Mouse (Mus musculus) hindbrain, embryonic 11.5 days (tissue): Measurements from ENCODE around the gene Selenbp2. TPM values are rescaled to one million over a fixed set of nuclear protein-coding genes. Genes with fewer than 3 reads are reported as not detected.
"Not testable (repeated sequence)": the region's sequence is repeated elsewhere in the genome, so short reads cannot be mapped to it uniquely, and the experiment has no call there.

Source experiments
- ATAC-seq: fragments of 200-750 bp; cut with Nextera tagmentation; 2 replicates; pipeline ENCODE4 v1.8.0; 2017; ENCODE audit warnings: mild to moderate bottlenecking, moderate TSS enrichment, moderate library complexity; ENCODE audit not compliant: low FRiP score
- DNase-seq: peaks from one replicate; pipeline ENCODE4 v3.0.0-alpha.2; 2015; ENCODE audit warnings: low spot score
- H3K27ac ChIP-seq: fragments of 300-500 bp; sonication (generic); 2 replicates; pipeline ENCODE4 v1.5.1; 2014; ENCODE audit warnings: mild to moderate bottlenecking, low read depth, low read length
- H3K27me3 ChIP-seq: fragments of 300-500 bp; sonication (generic); 2 replicates; pipeline ENCODE4 v1.6.1; 2014; ENCODE audit warnings: mild to moderate bottlenecking, low read length, moderate library complexity, mixed read lengths; ENCODE audit not compliant: control insufficient read depth, insufficient read depth
- H3K36me3 ChIP-seq: fragments of 300-500 bp; sonication (generic); 2 replicates; pipeline ENCODE4 v1.6.1; 2014; ENCODE audit warnings: mild to moderate bottlenecking, low read length, moderate library complexity, mixed read lengths; ENCODE audit not compliant: control insufficient read depth, insufficient read depth
- H3K4me1 ChIP-seq: fragments of 300-500 bp; sonication (generic); replicated peaks from 2 replicates; pipeline ENCODE4 v1.6.1; 2014; ENCODE audit warnings: low read length, mixed read lengths; ENCODE audit not compliant: control insufficient read depth, insufficient read depth
- H3K4me2 ChIP-seq: fragments of 300-500 bp; sonication (generic); replicated peaks from 2 replicates; pipeline ENCODE4 v1.6.1; 2014; ENCODE audit warnings: mild to moderate bottlenecking, low read depth, low read length
- H3K4me3 ChIP-seq: fragments of 300-500 bp; sonication (generic); 2 replicates; pipeline ENCODE4 v1.5.1; 2014; ENCODE audit warnings: low read depth, low read length
- H3K9ac ChIP-seq: fragments of 300-500 bp; sonication (generic); 2 replicates; pipeline ENCODE4 v1.6.1; 2014; ENCODE audit warnings: low read depth, low read length
- H3K9me3 ChIP-seq: fragments of 300-500 bp; sonication (generic); 2 replicates; pipeline ENCODE4 v1.6.1; 2016; ENCODE audit warnings: low read length; ENCODE audit not compliant: control insufficient read depth
- WGBS: fragments of 180-500 bp; shearing (Covaris S2); extraction: QIAGEN DNeasy Blood & Tissue Kit; methylation state at CpG from one replicate; pipeline ENCODE4 v1.1.7; 2014; 5-methylcytosine and 5-hydroxymethylcytosine counted together
- polyA plus RNA-seq: library from polyadenylated mRNA; unstranded; fragments of >200 nt; fragmentation: Nextera tagmentation; extraction: Ambion mirVana; gene quantifications from 2 replicates; pipeline ENCODE4 v1.2.1, GENCODE M21; 2014

Gene Selenbp2
- polyA plus RNA-seq, 1 experiment from 2014 or later = not detected

- not testable (repeated sequence) for H3K27ac ChIP-seq, H3K4me1 ChIP-seq, H3K9me3 ChIP-seq, ATAC-seq, H3K36me3 ChIP-seq, H3K9ac ChIP-seq, H3K4me2 ChIP-seq, H3K4me3 ChIP-seq, H3K27me3 ChIP-seq
- 27% methylated on average over 3 of the region's 3 CpGs for WGBS
- DNase-seq = peak; percentile 2
Measured at GRCm38 (mm10) chr3:94703364-94703763, 10.0 kb downstream of the Selenbp2 start.

- H3K4me3 ChIP-seq, H3K9ac ChIP-seq, ATAC-seq, H3K27ac ChIP-seq, H3K4me2 ChIP-seq, H3K9me3 ChIP-seq, H3K4me1 ChIP-seq, DNase-seq, H3K27me3 ChIP-seq, H3K36me3 ChIP-seq: not testable (repeated sequence)
Measured at GRCm38 (mm10) chr3:94710591-94710990, 17.2 kb downstream of the Selenbp2 start.

- not testable (repeated sequence) for H3K4me3 ChIP-seq, DNase-seq, H3K4me1 ChIP-seq, ATAC-seq, H3K9ac ChIP-seq, H3K36me3 ChIP-seq, H3K4me2 ChIP-seq, H3K27me3 ChIP-seq, H3K9me3 ChIP-seq, H3K27ac ChIP-seq
- WGBS = 92% methylated on average over 3 of the region's 3 CpGs
Measured at GRCm38 (mm10) chr3:94713424-94713823, 20.1 kb downstream of the Selenbp2 start.

GRCm38 (mm10) chr3:94718253-94718652, 24.9 kb downstream of the Selenbp2 start:
- H3K4me3 ChIP-seq, H3K36me3 ChIP-seq, H3K4me1 ChIP-seq, ATAC-seq, H3K9ac ChIP-seq, H3K27ac ChIP-seq, H3K4me2 ChIP-seq, DNase-seq, H3K27me3 ChIP-seq, H3K9me3 ChIP-seq: not testable (repeated sequence)
- 75% methylated on average over 1 of the region's 1 CpGs for WGBS

GRCm38 (mm10) chr3:94723637-94724036, 30.3 kb downstream of the Selenbp2 start:
- not testable (repeated sequence) for DNase-seq, ATAC-seq

GRCm38 (mm10) chr3:94745691-94746090, 52.3 kb downstream of the Selenbp2 start:
- WGBS = 90% methylated on average over 17 of the region's 17 CpGs
- ATAC-seq = no peak
- Histone ChIP-seq H3K4me2 (no peak overlapping the region), H3K27ac (no peak overlapping the region), H3K27me3 (no peaks in the 10 kb centered on the region), H3K36me3 (no peaks in the 10 kb centered on the region), H3K4me1 (no peaks in the 10 kb centered on the region), H3K9ac (no peak overlapping the region), H3K9me3 (no peaks in the 10 kb centered on the region), H3K4me3 (no peak overlapping the region)
- no peak for DNase-seq

More at GRCm38 (mm10) chr3:94723637-94724036, 30.3 kb downstream of the Selenbp2 start:
- not testable (repeated sequence) for H3K9me3 ChIP-seq, H3K27ac ChIP-seq, H3K36me3 ChIP-seq, H3K4me2 ChIP-seq, H3K9ac ChIP-seq, H3K4me1 ChIP-seq, H3K4me3 ChIP-seq, H3K27me3 ChIP-seq
- 49% methylated on average over 2 of the region's 2 CpGs for WGBS

Other genes starting within 250 kb of the Selenbp2 start
- 0.18 and 0.56 TPM in 2 replicates for gene Oaz3, start 249.6 kb upstream of the Selenbp2 start, polyA plus RNA-seq
- gene Celf3, start 215.3 kb upstream of the Selenbp2 start, polyA plus RNA-seq = 164 and 210 TPM in 2 replicates
- 15.5 and 19.7 TPM in 2 replicates for gene Riiad1, start 213.2 kb upstream of the Selenbp2 start, polyA plus RNA-seq
- gene Snx27, start 110.8 kb upstream of the Selenbp2 start, polyA plus RNA-seq = 40.6 and 42.4 TPM in 2 replicates
- not detected in 2 replicates for gene Gm10972, start 50.4 kb upstream of the Selenbp2 start, polyA plus RNA-seq
- gene Tuft1, start 34.7 kb upstream of the Selenbp2 start, polyA plus RNA-seq = 3.9 and 4.5 TPM in 2 replicates
- 2.7 and 3.5 TPM in 2 replicates for gene Cgn, start 92.9 kb downstream of the Selenbp2 start, polyA plus RNA-seq
- 23.8 and 24.3 TPM in 2 replicates for gene Pogz, start 144.0 kb downstream of the Selenbp2 start, polyA plus RNA-seq
- 357 and 379 TPM in 2 replicates for gene Psmb4, start 193.4 kb downstream of the Selenbp2 start, polyA plus RNA-seq
- 6.9 and 7.4 TPM in 2 replicates for gene Selenbp1, start 239.5 kb downstream of the Selenbp2 start, polyA plus RNA-seq